Mouse (Mus musculus): ENCODE data around the gene Scyl1.

DNA sequence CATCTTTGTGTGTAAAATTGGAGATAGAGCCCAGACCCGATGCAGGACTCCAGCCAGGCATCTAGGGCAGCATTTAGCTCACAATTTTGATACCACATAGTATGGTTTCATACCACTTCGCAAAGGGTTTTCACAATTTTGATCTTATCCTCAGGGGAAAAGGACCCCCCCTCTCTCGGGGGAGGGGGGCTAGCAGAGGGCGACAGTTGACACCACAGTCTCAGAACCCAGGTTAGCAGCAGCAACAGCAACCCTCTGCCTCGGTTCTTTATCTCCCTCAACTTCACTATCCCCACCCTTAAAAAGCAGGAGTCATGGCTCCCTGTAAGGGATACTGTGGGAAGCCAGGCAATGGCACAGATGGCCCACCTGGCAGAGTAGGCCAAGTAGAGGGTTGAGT, 58.0 kb downstream of the Scyl1 start:
- TF ChIP-seq POLR2A (IDR thresholded peaks at IDR 0.05; ENCODE audit: low read depth, low read length) (no peak), CTCF (IDR thresholded peaks at IDR 0.05; ENCODE audit: borderline replicate concordance, insufficient read depth, low read length) (no peak)
